Mouse (Mus musculus): ENCODE results near the gene Sh3kbp1.

GRCm38 (mm10) chrX:159963925-159964324 lies 336.9 kb downstream of the Sh3kbp1 start:
- no peak for TF ChIP-seq CTCF (IDR thresholded peaks at IDR 0.05; ENCODE audit: low read depth, low read length)
- no peak for TF ChIP-seq EP300 (IDR thresholded peaks at IDR 0.05; ENCODE audit: insufficient read depth, low read depth, low read length)
- no peak for TF ChIP-seq POLR2A (IDR thresholded peaks at IDR 0.05; ENCODE audit: insufficient read depth, low read length)

All from ES-Bruce4 (cell line).